ENCODE assay signal across 10 mouse cellular contexts in the genomic region with DNA sequence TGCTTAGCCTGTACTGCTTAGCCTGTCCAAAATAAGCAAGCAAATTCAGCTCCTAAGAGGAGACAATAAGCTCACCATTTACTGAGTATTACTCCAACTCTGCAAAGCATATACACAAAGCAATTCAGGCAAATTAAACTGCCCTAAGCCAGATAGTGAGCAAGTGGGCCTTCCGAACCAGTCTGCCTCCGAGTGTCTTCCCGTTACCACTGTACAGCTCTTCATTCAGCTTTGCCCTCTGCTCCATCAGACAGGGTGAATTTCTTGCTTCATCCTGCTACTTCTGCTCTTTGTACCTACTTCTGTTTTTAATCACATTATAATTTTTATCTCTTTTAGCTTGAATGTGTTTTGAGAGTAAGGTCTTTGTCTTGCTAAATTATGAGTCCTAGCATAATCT. TPM values are rescaled to one million over a fixed set of nuclear protein-coding genes. Genes with fewer than 3 reads are reported as not detected.
DNase-seq lines count a peak whose midpoint lies in the region; ATAC-seq and TF ChIP-seq lines count a peak whose summit lies in the region.
"Had no signal": no experiment of that assay in that cellular context is flagged by ENCODE, and none has a peak within 500 bp of the region (broad histone marks: within the 10 kb centered on the region; RNA-seq: fewer than 3 reads in every experiment).

No protein-coding gene starts in this region.

- peak overlapping the region; percentile 14; the same call in 1 of the 2 replicates for H3K9ac ChIP-seq in forebrain, embryonic 11.5 days (ENCODE audit: low read length)
- H3K9ac ChIP-seq in liver, embryonic 11.5 days (ENCODE audit: low read depth, low read length): no peak overlapping the region; the same call in 1 of the 2 replicates
- no peak overlapping the region for H3K9ac ChIP-seq in neural tube, embryonic 12.5 days

- H3K27ac ChIP-seq in layer of hippocampus, adult 2 months: peak overlapping the region; percentile 98
- H3K27ac ChIP-seq in forebrain, embryonic 11.5 days (ENCODE audit: low read depth, low read length): no peak overlapping the region
- H3K27ac ChIP-seq in liver, embryonic 11.5 days (ENCODE audit: low read depth, low read length): no peak overlapping the region
- no peak overlapping the region for H3K27ac ChIP-seq in neural tube, embryonic 12.5 days

- H3K36me3 ChIP-seq in forebrain, embryonic 11.5 days (ENCODE audit: control insufficient read depth, insufficient read depth, low read length): no peaks in the 10 kb centered on the region
- no peaks in the 10 kb centered on the region for H3K36me3 ChIP-seq in liver, embryonic 11.5 days (ENCODE audit: control insufficient read depth, insufficient read depth, low read length)
- no peaks in the 10 kb centered on the region for H3K36me3 ChIP-seq in neural tube, embryonic 12.5 days

- TF ChIP-seq CTCF in layer of hippocampus, adult 2 months (conservative IDR thresholded peaks at IDR 0.05): no peak

- 70% methylated on average over 3 of the region's 3 CpGs for WGBS in forebrain, embryonic 11.5 days
- WGBS in liver, embryonic 11.5 days: 78% methylated on average over 3 of the region's 3 CpGs
- WGBS in neural tube, embryonic 12.5 days: 79% methylated on average over 3 of the region's 3 CpGs

- no peaks in the 10 kb centered on the region for H3K9me3 ChIP-seq in forebrain, embryonic 11.5 days (ENCODE audit: control insufficient read depth, low read length)
- no peaks in the 10 kb centered on the region for H3K9me3 ChIP-seq in liver, embryonic 11.5 days (ENCODE audit: control insufficient read depth, low read length)
- H3K9me3 ChIP-seq in neural tube, embryonic 12.5 days: no peaks in the 10 kb centered on the region

- no peaks in the 10 kb centered on the region for H3K27me3 ChIP-seq in forebrain, embryonic 11.5 days (ENCODE audit: control insufficient read depth, insufficient read depth, low read length)
- no peaks in the 10 kb centered on the region for H3K27me3 ChIP-seq in liver, embryonic 11.5 days (replicated peaks; ENCODE audit: control insufficient read depth, insufficient read depth, low read length)
- H3K27me3 ChIP-seq in neural tube, embryonic 12.5 days (replicated peaks): no peaks in the 10 kb centered on the region

- DNase-seq in layer of hippocampus, adult 2 months (ENCODE audit: low spot score in 2 of 2): no peak
- no peak for DNase-seq in layer of hippocampus, postnatal 25 days (ENCODE audit: extremely low spot score in 1 of 2, low spot score in 1 of 2)
- no peak for DNase-seq in forebrain, embryonic 11.5 days (ENCODE audit: low spot score)
- no peak for DNase-seq in liver, embryonic 11.5 days (ENCODE audit: low spot score)
- no peak for DNase-seq in right cerebral cortex, adult 18-20 months
- DNase-seq in gastrocnemius, postnatal 4 days (ENCODE audit: low spot score in 2 of 2): no peak
- no peak for DNase-seq in right cerebral cortex, adult 2 months (ENCODE audit: low spot score in 2 of 2)
- DNase-seq: kidney, postnatal 14 days; thymus, adult 2 months had no signal

- peak overlapping the region; percentile 83 for H3K4me3 ChIP-seq in layer of hippocampus, adult 2 months
- H3K4me3 ChIP-seq in forebrain, embryonic 11.5 days (ENCODE audit: low read depth, low read length): no peak overlapping the region
- no peak overlapping the region for H3K4me3 ChIP-seq in liver, embryonic 11.5 days (ENCODE audit: low read depth, low read length)
- no peak overlapping the region for H3K4me3 ChIP-seq in neural tube, embryonic 12.5 days

- no peak for ATAC-seq in forebrain, embryonic 11.5 days (replicated peaks; ENCODE audit: low FRiP score)
- no peak for ATAC-seq in liver, embryonic 11.5 days (replicated peaks; ENCODE audit: low FRiP score)
- ATAC-seq in neural tube, embryonic 12.5 days (ENCODE audit: low FRiP score, low read depth): no peak

- peaks cover 4% of the 10 kb centered on the region; the same call in 1 of the 2 replicates for H3K4me1 ChIP-seq in forebrain, embryonic 11.5 days (replicated peaks; ENCODE audit: control insufficient read depth, insufficient read depth, low read length)
- no peaks in the 10 kb centered on the region; the same call in none of the 2 replicates for H3K4me1 ChIP-seq in liver, embryonic 11.5 days (replicated peaks; ENCODE audit: control insufficient read depth, insufficient read depth, low read length)
- 0 out of 2 replicates have a peak, but pooled peaks cover 9% of the 10 kb centered on the region for H3K4me1 ChIP-seq in neural tube, embryonic 12.5 days

- H3K4me2 ChIP-seq in forebrain, embryonic 11.5 days (ENCODE audit: low read depth, low read length, severe bottlenecking): no peak overlapping the region; the same call in 1 of the 2 replicates
- peak overlapping the region; percentile 26; the same call in 1 of the 2 replicates for H3K4me2 ChIP-seq in liver, embryonic 11.5 days
- H3K4me2 ChIP-seq in neural tube, embryonic 12.5 days (replicated peaks): peak overlapping the region; percentile 71

RNA-seq across cellular contexts. Expression of gene Tmem170b, which starts 1.9 kb away (rescaled TPM):
- 10 to 100 TPM; 88.6 to 91.0 TPM for total RNA-seq in layer of hippocampus, adult 2 months (2021)
- total RNA-seq in layer of hippocampus, postnatal 25 days (2021): 10 to 100 TPM; 86.6 to 89.5 TPM
- 22.4 and 24.1 TPM in 2 replicates for polyA plus RNA-seq in forebrain, embryonic 11.5 days (2014; fragmentation: Nextera tagmentation; extraction: Ambion mirVana)
- 11.4 and 12.1 TPM in 2 replicates for polyA plus RNA-seq in liver, embryonic 11.5 days (2014; fragmentation: Nextera tagmentation; extraction: Ambion mirVana)
- 25.4 and 27.4 TPM in 2 replicates for polyA plus RNA-seq in neural tube, embryonic 12.5 days (2016; fragmentation: Nextera tagmentation; extraction: Ambion mirVana)
- 10 to 100 TPM; 31.9 to 36.0 TPM for total RNA-seq in gastrocnemius, postnatal 4 days (2021)
